Mouse (Mus musculus) splenic B cell, adult 2 months (primary cell): Measurements from ENCODE around the gene Kazn.

Experiments
- DNase-seq: peaks from one replicate; pipeline ENCODE4 v3.0.0-alpha.2; 2011; ENCODE audit warnings: low read depth, low spot score
- H3K27me3 ChIP-seq: 2 replicates; pipeline ENCODE4 v1.6.1; 2012; ENCODE audit warnings: mild to moderate bottlenecking, low read length, moderate library complexity, mixed read lengths; ENCODE audit not compliant: control insufficient read depth, poor library complexity, insufficient read depth, severe bottlenecking
- H3K36me3 ChIP-seq: 2 replicates; pipeline ENCODE4 v1.6.1; 2012; ENCODE audit warnings: mild to moderate bottlenecking, low read length, moderate library complexity, mixed read lengths; ENCODE audit not compliant: control insufficient read depth, poor library complexity, insufficient read depth, severe bottlenecking

Kazn gene

GRCm38 (mm10) chr4:142251471-142252354 is 12.5 kb upstream of the Kazn start:
- no peak for DNase-seq
- Histone ChIP-seq H3K36me3 (no peaks in the 10 kb centered on the region), H3K27me3 (no peaks in the 10 kb centered on the region)

DNA sequence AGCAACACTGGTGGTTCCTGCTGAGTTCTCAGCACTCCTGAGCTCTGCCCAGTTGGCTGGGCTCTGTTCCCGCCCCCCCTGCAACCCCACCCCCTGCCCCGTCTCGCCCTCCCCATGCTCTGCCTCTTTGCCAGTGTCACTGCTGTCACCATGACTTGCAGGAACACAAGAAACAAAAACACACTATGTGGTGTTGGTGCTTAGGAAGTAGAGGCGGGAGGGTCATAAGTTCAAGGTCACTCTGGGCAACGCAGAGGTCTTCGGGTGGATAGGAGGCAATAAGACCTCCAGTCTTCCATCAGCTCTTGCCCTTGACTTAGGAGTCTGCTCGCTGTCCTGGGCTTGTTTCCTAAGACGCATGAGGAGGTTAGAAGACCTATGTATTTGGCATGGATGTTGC is 10.9 kb upstream of the Kazn start:
- Histone ChIP-seq H3K27me3 (no peaks in the 10 kb centered on the region), H3K36me3 (no peaks in the 10 kb centered on the region)
- DNase-seq, result no peak

DNA sequence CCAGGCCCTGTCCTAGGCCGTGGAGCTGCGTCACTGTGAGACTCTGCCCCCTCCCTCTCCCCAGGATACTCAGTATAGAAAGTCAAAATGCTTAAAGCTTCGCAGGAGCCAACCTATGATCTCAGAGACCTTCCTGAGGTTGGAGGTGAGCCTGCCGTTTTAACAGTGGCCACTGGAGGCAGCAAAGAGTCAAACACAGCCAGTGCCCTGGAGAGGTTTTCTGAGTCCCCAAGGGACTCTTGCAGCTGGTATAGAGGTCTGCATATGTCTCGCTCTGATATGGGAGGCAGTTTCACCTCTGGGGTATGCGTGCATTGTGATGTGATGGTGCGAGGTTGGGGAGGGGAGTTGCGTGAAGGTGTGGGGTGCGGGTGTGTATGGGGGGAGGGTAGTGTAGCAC is 10.2 kb upstream of the Kazn start:
- no peaks in the 10 kb centered on the region for H3K27me3 ChIP-seq
- peak; percentile 32 for DNase-seq

GRCm38 (mm10) chr4:142248426-142248825 is 9.2 kb upstream of the Kazn start:
- peak; percentile 56 for DNase-seq
- H3K27me3 ChIP-seq, result no peaks in the 10 kb centered on the region
- H3K36me3 ChIP-seq, result no peaks in the 10 kb centered on the region

More for the DNA sequence above, 10.2 kb upstream of the Kazn start:
- H3K36me3 ChIP-seq, result no peaks in the 10 kb centered on the region

GRCm38 (mm10) chr4:142246698-142247097 is 7.5 kb upstream of the Kazn start:
- no peaks in the 10 kb centered on the region for H3K36me3 ChIP-seq
- DNase-seq, result no peak
- H3K27me3 ChIP-seq, result no peaks in the 10 kb centered on the region

GRCm38 (mm10) chr4:142244641-142245040 is 5.4 kb upstream of the Kazn start:
- Histone ChIP-seq H3K36me3 (no peaks in the 10 kb centered on the region), H3K27me3 (no peaks in the 10 kb centered on the region)
- no peak for DNase-seq

DNA sequence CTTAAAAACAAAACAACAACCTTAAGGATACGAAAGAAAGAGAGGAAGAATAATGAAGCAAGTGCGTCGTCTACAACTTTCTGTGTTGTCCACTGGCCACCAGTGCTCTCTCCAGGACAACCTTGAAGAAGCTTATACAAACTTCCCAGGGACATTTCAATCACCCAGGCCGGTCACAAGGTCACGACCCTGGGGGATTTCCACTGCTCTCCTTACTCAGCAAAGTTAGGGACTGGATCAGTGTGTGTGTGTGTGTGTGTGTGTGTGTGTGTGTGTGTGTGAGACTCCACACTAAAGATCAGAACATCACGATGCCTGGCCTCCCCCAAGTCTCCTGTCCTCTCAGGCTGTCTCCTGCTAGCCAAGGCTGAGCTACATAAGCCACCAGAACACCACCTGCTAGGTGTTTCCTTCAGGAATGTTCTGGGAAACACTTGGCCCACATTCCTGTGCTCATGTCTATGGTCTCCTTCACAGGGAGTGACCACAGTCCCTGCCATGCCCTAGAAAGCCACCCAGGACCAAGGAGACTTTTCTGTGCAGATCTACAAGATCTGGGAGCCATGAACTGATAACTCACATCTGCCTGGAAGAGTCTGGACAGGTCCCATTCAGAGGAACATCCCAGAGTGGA is 3.7 kb upstream of the Kazn start:
- no peaks in the 10 kb centered on the region for H3K27me3 ChIP-seq
- DNase-seq, result no peak
- H3K36me3 ChIP-seq, result no peaks in the 10 kb centered on the region

DNA sequence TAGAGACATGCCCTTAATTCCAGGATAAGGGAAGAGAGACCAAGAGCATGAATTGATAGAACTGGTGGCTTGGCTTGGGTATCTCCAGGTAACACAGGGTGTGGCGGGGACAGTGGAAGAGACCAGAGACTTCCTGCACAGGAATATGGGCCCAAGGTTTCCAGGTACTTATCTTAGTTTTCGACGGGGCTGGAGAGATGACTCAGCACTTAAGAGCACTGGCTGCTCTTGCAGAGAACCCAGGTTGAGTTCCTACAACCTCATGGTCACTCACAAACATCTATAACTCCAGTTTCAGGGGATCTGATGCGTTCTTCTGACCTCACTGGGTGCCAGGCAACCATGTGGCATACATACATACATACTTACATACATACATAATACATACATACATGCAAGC is 3.0 kb upstream of the Kazn start:
- no peaks in the 10 kb centered on the region for H3K27me3 ChIP-seq
- no peak for DNase-seq

GRCm38 (mm10) chr4:142240874-142241273 is 1.7 kb upstream of the Kazn start:
- no peak for DNase-seq
- no peaks in the 10 kb centered on the region for H3K27me3 ChIP-seq
- no peaks in the 10 kb centered on the region for H3K36me3 ChIP-seq

More for the DNA sequence above, 3.0 kb upstream of the Kazn start:
- H3K36me3 ChIP-seq, result no peaks in the 10 kb centered on the region

DNA sequence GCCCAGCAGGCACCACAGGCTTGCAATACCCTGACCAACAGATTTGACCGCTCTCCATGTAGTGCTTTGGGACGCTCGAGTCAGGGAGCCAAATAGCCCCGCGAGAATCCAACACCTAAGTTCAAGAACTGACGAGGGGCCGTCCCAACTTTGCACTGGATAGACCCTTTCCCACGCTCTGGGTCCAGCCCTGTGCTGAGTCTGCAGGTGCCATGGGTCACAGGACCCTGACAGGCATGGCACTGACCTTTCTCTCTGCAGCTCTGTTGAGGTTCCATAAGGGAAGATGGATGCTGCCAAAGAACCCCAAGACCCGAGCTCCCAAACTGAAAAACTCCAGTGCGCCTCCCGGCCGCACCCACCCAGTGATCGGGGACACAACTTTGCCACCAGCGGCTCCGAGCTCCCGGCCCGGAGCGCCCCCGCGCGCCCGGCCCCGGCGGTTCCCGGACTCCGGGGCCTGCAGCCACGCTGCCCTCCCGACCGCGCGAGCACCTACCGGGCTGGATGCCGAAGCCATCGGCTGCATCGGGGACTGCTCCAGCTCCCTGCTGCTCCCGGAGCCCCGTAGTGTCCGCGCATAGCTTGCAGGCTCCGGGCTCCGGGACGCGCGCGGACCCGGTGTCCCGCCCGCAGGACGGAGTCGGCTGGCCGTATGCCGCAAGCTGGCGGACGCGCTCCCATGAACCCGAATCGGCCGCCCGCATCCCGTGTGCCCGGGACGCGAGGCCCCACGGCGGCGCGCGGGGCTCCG is 538 bp downstream of the Kazn start:
- Histone ChIP-seq H3K36me3 (no peaks in the 10 kb centered on the region), H3K27me3 (no peaks in the 10 kb centered on the region)
- DNase-seq, result no peak

- no peaks in the 10 kb centered on the region for H3K27me3 ChIP-seq
- H3K36me3 ChIP-seq, result no peaks in the 10 kb centered on the region
- DNase-seq, result no peak
Observed at GRCm38 (mm10) chr4:142238041-142238440, 1.2 kb downstream of the Kazn start.

DNA sequence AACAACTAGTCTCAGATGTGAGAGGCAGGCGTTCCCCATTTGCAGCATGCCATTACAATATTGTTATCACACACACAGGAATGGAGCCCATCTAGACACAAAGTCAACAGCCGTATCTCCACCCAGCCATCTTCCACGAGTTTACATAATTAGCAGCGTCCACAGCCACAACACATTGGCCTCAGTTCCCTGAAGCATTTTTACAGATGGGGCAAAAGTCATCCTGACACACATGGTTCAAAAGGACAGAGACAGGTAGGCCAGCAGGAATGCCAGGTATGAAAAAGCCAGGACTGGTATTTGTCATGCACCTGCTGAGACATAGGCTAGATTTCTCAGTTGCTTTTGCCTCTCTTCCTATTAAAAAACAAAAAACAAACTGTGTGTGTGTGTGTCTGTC is 2.5 kb downstream of the Kazn start:
- no peak for DNase-seq
- Histone ChIP-seq H3K27me3 (no peaks in the 10 kb centered on the region), H3K36me3 (no peaks in the 10 kb centered on the region)

- no peaks in the 10 kb centered on the region for H3K27me3 ChIP-seq
- no peaks in the 10 kb centered on the region for H3K36me3 ChIP-seq
- DNase-seq, result no peak
Observed at GRCm38 (mm10) chr4:142235426-142235825, 3.8 kb downstream of the Kazn start.

DNA sequence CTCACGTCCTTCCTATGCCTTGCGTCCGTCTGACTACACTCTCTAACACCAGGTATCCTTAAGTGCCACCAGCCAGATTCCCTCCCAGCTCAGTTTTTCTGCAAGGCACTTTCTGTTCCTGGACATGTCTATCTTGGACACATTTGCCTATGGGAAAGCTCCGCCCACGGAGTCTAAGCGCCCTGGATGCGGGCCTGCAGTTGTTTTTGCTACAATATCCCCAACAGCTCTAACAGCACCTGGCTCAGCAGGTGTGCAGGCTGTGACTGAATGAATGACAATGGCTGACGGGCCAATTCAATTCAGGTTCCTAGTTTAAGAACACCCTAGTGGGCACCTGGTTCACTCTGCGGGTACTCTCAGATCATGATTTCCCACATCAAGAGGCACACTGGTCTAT is 4.4 kb downstream of the Kazn start:
- DNase-seq, result no peak
- no peaks in the 10 kb centered on the region for H3K27me3 ChIP-seq

More for the DNA sequence above, 4.4 kb downstream of the Kazn start:
- no peaks in the 10 kb centered on the region for H3K36me3 ChIP-seq
